Mouse (Mus musculus) lung, embryonic 16.5 days (tissue): ENCODE measurements around the gene Tvp23b. TPM values are rescaled to one million over a fixed set of nuclear protein-coding genes. Genes with fewer than 3 reads are reported as not detected.
A peak's percentile ranks its signal among the peaks of the same experiment; 100 is the strongest.

Experiments used
- ATAC-seq: fragments of 200-750 bp; cut with Nextera tagmentation; 2 replicates; pipeline ENCODE4 v1.8.0; 2017; ENCODE audit warnings: low read depth, mild to moderate bottlenecking, moderate library complexity
- H3K27ac ChIP-seq: fragments of 300-500 bp; sonication (generic); 2 replicates; pipeline ENCODE4 v1.5.1; 2014; ENCODE audit warnings: mild to moderate bottlenecking, control low read depth, low read length
- H3K27me3 ChIP-seq: fragments of 300-500 bp; sonication (generic); 2 replicates; pipeline ENCODE4 v1.6.1; 2014; ENCODE audit warnings: low read depth, low read length, mixed read lengths; ENCODE audit not compliant: control insufficient read depth, insufficient read depth
- H3K36me3 ChIP-seq: fragments of 300-500 bp; sonication (generic); 2 replicates; pipeline ENCODE4 v1.6.1; 2014; ENCODE audit warnings: low read length; ENCODE audit not compliant: control insufficient read depth, insufficient read depth
- H3K4me1 ChIP-seq: fragments of 300-500 bp; sonication (generic); replicated peaks from 2 replicates; pipeline ENCODE4 v1.6.1; 2014; ENCODE audit warnings: low read length, mixed read lengths; ENCODE audit not compliant: control insufficient read depth, insufficient read depth
- H3K4me2 ChIP-seq: fragments of 300-500 bp; sonication (generic); 2 replicates; pipeline ENCODE4 v1.6.1; 2014; ENCODE audit warnings: low read depth, low read length, control low read depth
- H3K4me3 ChIP-seq: fragments of 300-500 bp; sonication (generic); 2 replicates; pipeline ENCODE4 v1.5.1; 2014; ENCODE audit warnings: mild to moderate bottlenecking, low read length, control low read depth
- H3K9ac ChIP-seq: fragments of 300-500 bp; sonication (generic); 2 replicates; pipeline ENCODE4 v1.6.1; 2014; ENCODE audit warnings: low read length, control low read depth
- H3K9me3 ChIP-seq: fragments of 300-500 bp; sonication (generic); 2 replicates; pipeline ENCODE4 v1.6.1; 2016; ENCODE audit warnings: low read length; ENCODE audit not compliant: control insufficient read depth
- WGBS: fragments of 180-500 bp; shearing (Covaris S2); extraction: QIAGEN DNeasy Blood & Tissue Kit; methylation state at CpG from one replicate; pipeline ENCODE4 v1.1.7; 2014; 5-methylcytosine and 5-hydroxymethylcytosine counted together
- polyA plus RNA-seq: library from polyadenylated mRNA; unstranded; fragments of >200 nt; fragmentation: Nextera tagmentation; extraction: Ambion mirVana; gene quantifications from 2 replicates; pipeline ENCODE4 v1.2.1, GENCODE M21; 2015

Gene Tvp23b
- polyA plus RNA-seq, 1 experiment from 2014 or later = 79.5 TPM

GRCm38 (mm10) chr11:62929799-62930198 is 50.5 kb downstream of the Tvp23b start:
- Histone ChIP-seq H3K27me3 (no peaks in the 10 kb centered on the region), H3K27ac (no peak overlapping the region), H3K4me3 (no peak overlapping the region), H3K9me3 (no peaks in the 10 kb centered on the region; the same call in 1 of the 2 replicates), H3K36me3 (no peaks in the 10 kb centered on the region), H3K4me2 (no peak overlapping the region), H3K9ac (no peak overlapping the region), H3K4me1 (0 out of 2 replicates have a peak, but pooled peaks cover 6% of the 10 kb centered on the region)
- 50% methylated on average over 3 of the region's 3 CpGs for WGBS
- ATAC-seq = peak; percentile 64

GRCm38 (mm10) chr11:62930574-62930973 is 51.3 kb downstream of the Tvp23b start:
- H3K9ac ChIP-seq = no peak overlapping the region
- H3K4me3 ChIP-seq = no peak overlapping the region
- no peak for ATAC-seq
- no peaks in the 10 kb centered on the region for H3K27me3 ChIP-seq
- no peaks in the 10 kb centered on the region; the same call in 1 of the 2 replicates for H3K9me3 ChIP-seq
- H3K27ac ChIP-seq = no peak overlapping the region
- no peak overlapping the region for H3K4me2 ChIP-seq
- 60% methylated on average over 4 of the region's 4 CpGs for WGBS
- no peaks in the 10 kb centered on the region for H3K36me3 ChIP-seq
- 0 out of 2 replicates have a peak, but pooled peaks cover 6% of the 10 kb centered on the region for H3K4me1 ChIP-seq

DNA sequence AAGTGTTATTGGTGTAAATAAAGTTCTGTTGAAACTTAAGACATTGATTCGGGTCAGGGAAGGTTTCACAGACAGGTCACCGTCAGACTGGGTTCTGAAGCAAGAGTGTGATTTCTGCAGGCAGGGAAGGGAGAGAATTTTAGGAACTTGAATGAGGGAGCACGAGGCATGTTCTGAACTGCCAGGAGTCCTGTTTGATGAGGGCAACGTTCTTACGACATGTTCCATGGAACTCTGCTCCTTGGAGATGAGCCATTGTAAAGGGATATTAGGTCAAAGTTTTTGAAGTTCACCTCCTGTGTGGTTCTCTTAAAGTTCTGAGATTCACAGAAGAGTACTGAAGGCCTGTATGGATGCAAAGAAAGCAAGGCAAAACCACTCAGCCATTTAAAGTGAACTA is 51.9 kb downstream of the Tvp23b start:
- Histone ChIP-seq H3K4me2 (no peak overlapping the region), H3K9me3 (no peaks in the 10 kb centered on the region; the same call in 1 of the 2 replicates), H3K27ac (no peak overlapping the region), H3K9ac (no peak overlapping the region), H3K4me1 (0 out of 2 replicates have a peak, but pooled peaks cover 6% of the 10 kb centered on the region), H3K4me3 (no peak overlapping the region), H3K36me3 (no peaks in the 10 kb centered on the region), H3K27me3 (no peaks in the 10 kb centered on the region)
- no peak for ATAC-seq
- 64% methylated on average over 5 of the region's 5 CpGs for WGBS

DNA sequence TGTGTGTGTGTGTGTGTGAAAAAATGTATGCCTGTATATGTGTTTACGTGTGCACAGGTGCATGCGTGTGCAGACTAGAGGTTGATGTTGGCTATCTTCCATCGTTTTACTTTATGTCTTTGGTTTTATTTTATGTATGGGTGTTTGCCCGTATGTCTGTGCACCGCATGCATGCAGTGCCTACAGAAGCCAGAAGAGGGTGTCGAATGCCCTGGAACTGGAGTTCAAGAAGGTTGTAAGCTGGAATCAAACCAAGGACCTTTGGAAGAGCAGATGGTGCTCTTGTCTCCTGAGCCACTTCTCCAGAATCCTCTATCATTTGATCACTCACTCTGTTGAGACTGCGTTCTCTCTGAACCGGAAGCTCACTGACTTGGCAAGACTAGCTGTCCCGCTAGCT is 53.8 kb downstream of the Tvp23b start:
- no peaks in the 10 kb centered on the region for H3K9me3 ChIP-seq
- no peaks in the 10 kb centered on the region for H3K36me3 ChIP-seq
- H3K4me2 ChIP-seq = no peak overlapping the region
- no peaks in the 10 kb centered on the region for H3K27me3 ChIP-seq
- H3K9ac ChIP-seq = no peak overlapping the region
- H3K27ac ChIP-seq = no peak overlapping the region
- no peak overlapping the region for H3K4me3 ChIP-seq
- H3K4me1 ChIP-seq = 0 out of 2 replicates have a peak, but pooled peaks cover 6% of the 10 kb centered on the region
- 87% methylated on average over 9 of the region's 9 CpGs for WGBS
- no peak for ATAC-seq

DNA sequence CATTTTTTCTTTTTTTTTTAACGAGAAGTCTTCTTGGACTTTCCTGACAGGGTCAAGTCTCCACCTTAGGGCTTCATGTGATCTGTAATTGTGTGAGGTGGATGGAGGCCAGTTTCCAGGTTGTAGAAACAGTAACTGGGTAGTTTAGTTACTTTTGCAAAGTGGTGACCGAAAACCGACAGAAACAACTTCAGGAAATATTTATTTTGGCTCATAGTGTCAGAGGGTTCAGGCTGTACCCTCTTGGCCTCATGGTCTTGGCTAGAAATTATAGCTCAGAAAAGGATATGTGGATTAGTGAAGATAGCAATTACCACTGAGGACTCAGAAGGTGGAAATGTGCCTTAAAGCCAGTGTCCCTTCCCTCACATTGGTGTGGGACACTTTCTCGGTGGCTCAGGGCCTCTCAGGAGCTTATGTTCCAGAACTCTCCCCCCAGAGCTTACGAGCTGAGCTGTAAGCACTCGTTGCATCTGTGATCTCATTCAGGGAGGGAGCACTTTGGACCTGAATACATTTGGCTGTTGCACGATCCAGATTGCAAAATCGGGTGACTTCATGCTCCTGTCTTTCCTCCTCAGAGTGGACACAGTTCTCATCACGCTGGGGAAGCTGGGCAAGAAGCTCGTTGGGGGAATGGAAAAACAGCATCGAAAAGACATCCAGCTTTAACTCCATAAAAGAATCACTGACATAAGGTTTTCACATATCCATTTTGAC is 55.7 kb downstream of the Tvp23b start:
- Histone ChIP-seq H3K36me3 (no peaks in the 10 kb centered on the region), H3K4me2 (no peak overlapping the region), H3K4me1 (0 out of 2 replicates have a peak, but pooled peaks cover 3% of the 10 kb centered on the region), H3K27me3 (no peaks in the 10 kb centered on the region), H3K9ac (no peak overlapping the region), H3K9me3 (no peaks in the 10 kb centered on the region), H3K4me3 (no peak overlapping the region), H3K27ac (no peak overlapping the region)
- no peak for ATAC-seq
- 81% methylated on average over 11 of the region's 11 CpGs for WGBS

DNA sequence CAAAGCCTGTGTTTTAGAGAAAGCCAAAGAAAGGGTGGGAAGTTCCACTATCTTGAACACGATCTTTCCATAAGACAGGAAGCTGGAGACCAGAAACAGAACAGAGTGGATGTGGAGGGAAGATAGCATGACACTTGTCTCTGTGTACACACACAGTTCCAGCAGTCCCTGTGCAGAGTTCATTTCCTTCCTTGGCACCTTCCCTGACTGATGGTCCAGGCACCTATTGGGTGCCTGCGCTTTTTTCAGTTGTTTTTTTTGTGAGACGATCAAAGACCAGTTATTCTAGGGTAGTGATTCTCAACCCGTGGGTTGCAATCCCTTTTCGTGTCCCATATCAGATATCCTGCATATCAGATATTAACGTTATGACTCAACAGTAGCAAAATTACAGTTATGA is 58.7 kb downstream of the Tvp23b start:
- Histone ChIP-seq H3K9me3 (no peaks in the 10 kb centered on the region), H3K27ac (no peak overlapping the region), H3K36me3 (no peaks in the 10 kb centered on the region), H3K4me1 (no peaks in the 10 kb centered on the region), H3K9ac (no peak overlapping the region), H3K4me2 (no peak overlapping the region), H3K4me3 (no peak overlapping the region), H3K27me3 (no peaks in the 10 kb centered on the region)
- ATAC-seq = no peak
- WGBS = 62% methylated on average over 6 of the region's 6 CpGs

- Histone ChIP-seq H3K4me2 (no peak overlapping the region), H3K4me3 (no peak overlapping the region), H3K27ac (no peak overlapping the region), H3K9me3 (no peaks in the 10 kb centered on the region), H3K27me3 (no peaks in the 10 kb centered on the region), H3K4me1 (no peaks in the 10 kb centered on the region), H3K36me3 (no peaks in the 10 kb centered on the region), H3K9ac (no peak overlapping the region)
- 60% methylated on average over 5 of the region's 5 CpGs for WGBS
- no peak for ATAC-seq
These were observed 59.7 kb downstream of the Tvp23b start for GRCm38 (mm10) chr11:62938921-62939320.

DNA sequence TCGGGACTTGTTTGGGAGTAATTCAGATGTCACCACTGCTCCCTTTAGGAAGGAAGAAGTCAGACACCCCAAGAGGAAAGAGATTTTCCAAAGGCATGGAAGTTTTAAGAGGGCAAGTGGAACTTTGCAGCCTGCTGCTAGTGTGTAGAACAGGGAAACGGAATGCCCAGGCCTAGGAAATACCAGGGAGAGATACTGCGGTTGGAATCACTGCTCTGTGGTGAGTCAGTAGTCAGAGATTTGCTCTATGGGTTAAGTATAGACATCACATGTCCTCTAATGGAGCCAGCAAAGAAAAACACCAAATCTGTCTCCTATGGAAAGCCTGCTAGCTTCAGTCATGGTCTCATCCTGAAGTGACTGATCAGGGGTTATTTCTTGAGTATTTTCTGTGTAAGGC is 60.9 kb downstream of the Tvp23b start:
- Histone ChIP-seq H3K36me3 (no peaks in the 10 kb centered on the region), H3K27me3 (no peaks in the 10 kb centered on the region), H3K9me3 (no peaks in the 10 kb centered on the region), H3K9ac (no peak overlapping the region), H3K4me2 (no peak overlapping the region), H3K27ac (no peak overlapping the region), H3K4me3 (no peak overlapping the region), H3K4me1 (no peaks in the 10 kb centered on the region)
- 78% methylated on average over 3 of the region's 3 CpGs for WGBS
- no peak for ATAC-seq

DNA sequence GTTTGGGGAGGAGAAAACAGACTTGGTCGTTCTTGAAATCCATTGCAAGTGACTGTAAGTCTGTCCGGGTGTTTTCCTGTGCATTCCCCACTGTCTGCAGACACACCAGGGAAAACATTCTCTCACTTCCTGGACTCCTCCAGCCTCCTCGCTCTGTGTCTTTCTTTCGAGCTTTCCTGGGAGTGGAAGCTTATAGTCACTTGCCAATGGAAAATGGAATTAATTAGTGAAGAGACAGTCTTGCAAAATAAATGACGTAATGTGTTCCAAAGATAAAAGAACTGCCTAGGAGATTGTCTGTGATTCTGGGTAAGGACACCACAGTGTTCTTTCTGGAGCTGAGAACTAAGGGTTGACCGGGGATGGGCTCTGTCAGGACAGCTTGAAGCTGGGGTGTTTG is 64.3 kb downstream of the Tvp23b start:
- no peak for ATAC-seq
- H3K27me3 ChIP-seq = no peaks in the 10 kb centered on the region
- H3K4me1 ChIP-seq = 0 out of 2 replicates have a peak, but pooled peaks cover 2% of the 10 kb centered on the region
- H3K36me3 ChIP-seq = no peaks in the 10 kb centered on the region
- no peak overlapping the region for H3K4me2 ChIP-seq
- no peak overlapping the region for H3K9ac ChIP-seq
- no peaks in the 10 kb centered on the region for H3K9me3 ChIP-seq
- 54% methylated on average over 6 of the region's 6 CpGs for WGBS
- no peak overlapping the region for H3K4me3 ChIP-seq
- no peak overlapping the region for H3K27ac ChIP-seq
